Mouse (Mus musculus) thymus, adult 18-20 months (tissue): Measurements from ENCODE around the gene Nom1.

Experiments
- DNase-seq, 2 experiments: peaks; one replicate each; pipeline ENCODE4 v3.0.0; 2022; ENCODE audit warnings: mixed read lengths in 2 of 2

The Nom1 gene

DNA sequence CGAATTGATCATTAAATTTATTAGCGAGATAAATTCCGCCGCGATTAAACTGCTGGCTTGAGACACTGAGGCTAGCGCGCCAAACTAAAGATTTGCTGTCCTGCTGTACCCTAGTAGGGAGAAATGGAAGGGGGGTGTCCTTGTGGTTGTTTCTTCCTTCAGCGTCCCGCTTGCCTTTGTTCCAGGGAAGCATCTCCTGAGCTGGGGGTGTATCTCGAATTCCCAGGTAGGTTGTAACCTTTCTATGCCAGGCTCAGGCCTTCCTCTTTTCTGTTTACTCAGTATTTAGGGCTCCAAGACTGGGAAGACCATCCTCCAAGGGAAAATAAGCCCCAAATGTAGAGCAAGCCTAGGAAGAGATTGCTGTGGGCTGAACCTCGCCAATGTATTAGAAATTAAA is 36.9 kb downstream of the Nom1 start:
- no peak for DNase-seq

DNA sequence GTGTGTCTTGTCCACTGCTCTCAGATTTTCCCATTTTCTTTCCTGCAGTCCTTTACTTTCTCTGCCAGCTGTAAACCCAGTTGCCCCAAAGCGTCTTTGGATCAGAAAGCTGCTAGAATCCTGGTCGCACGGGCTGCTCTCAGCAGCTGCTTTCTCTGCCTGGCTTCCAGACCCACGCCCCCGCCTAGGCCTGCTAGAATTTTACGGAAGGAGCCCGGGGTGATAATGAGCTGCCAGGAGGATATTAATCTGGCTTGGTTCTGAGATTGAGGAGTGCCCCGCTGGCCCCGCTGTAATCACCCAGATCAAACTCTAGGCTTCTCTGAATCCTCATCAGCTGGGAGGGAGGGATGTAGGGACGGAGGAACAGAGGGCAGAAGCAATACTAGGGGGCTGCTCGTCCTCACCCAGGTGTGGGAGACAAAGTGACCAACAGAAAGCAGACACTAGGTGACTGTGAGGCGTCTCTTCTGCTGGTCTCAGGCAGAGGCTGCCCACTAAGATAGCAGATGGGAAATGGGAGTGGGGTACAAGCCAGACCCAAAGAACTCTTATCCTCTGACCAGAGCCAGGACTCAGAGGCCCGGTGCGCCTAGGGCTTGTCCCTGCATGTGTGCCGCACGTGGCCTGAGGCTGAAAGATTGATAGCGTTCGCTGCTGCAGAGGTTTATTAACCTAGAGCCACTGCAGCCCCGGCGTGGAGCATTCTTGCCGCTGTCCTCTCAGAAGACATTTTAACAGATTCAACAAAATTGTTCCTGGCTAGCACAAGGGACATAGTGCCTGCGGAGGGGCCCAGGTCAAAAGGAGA is 37.6 kb downstream of the Nom1 start:
- no peak for DNase-seq

DNA sequence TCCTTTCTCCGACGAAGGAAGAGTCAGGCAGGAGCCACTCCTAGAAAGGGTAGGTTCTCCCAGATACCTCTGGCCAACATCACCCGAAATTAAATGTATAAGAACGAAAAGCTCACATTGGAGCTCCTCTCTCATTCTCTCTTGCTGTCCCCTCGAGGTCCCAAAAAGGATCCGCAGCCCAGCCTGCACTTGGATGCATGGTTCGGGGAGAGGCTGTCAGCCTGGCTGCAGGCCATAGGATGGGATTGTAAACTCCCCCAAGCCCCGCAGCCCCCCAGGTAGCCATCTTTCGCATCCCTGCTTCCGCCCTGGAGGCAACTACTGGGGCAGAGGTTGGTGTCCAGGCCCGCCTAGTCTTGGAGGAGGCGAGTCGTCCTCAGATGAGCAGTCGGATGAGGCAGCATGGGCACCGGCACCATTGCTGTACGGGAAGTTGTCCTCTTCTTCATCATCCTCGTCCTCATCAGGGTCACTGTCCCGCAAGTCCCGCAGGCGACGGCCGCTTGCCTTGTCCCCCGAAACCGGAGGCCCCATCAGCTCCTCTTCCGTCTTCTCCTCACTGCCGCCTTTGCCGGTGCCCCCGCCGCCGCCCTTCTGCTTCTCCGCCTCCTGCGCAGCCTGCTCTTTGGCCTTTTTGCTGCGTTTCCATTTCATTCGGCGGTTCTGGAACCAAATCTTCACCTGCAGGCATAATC is 39.2 kb downstream of the Nom1 start:
- no peak for DNase-seq

DNA sequence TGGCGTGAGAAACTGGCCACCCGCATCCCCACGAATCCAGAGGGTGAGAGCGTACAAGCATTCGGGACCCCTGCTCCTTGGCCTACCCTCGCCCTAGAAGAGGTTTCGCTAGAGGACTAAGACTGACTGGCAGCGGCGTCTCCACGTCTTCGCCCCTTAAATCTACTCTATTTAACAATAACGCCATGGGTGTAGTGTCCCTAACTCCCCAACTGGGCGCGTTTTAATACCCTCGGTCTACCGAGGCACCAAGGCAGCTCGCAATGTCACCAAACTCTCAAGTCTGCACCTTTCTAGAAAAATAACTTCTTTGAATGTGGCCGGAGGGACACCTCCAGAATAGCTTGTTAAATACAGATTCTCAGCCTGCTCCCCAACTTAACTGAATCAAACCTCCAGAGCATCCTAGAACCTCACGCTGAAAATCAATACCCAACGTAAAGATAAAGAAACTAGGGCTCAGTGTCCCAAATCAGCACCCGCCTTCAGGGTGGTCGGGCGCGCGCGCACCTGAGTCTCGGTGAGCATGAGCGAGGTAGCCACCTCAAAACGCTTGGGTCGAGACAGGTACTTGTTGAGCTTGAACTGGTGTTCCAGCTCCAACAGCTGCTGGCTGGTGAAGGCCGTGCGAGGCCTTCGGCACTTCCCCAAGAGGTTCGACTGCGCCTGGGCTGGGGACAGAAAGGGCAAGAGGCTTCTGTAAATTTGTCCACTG is 39.9 kb downstream of the Nom1 start:
- DNase-seq = no peak

DNA sequence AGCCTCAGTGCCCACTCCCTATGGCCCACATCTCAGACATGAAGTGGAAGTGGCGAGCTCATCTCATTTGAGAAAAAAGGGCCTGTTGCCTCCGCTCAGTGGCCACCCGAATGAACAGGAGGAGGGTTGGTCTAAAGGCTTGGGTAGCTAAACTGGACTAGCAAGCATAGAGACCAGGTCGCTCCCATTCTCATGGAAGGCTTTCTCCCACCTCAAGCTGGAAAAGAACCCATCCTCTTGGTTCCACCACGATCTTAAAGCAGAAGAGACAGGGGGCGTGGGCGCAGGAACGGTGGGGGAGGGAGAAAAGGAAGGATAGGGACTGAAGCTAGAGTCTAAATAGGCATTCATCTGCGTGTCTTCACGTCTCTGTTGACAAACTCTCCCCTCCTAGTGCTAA is 40.6 kb downstream of the Nom1 start:
- DNase-seq = no peak

DNA sequence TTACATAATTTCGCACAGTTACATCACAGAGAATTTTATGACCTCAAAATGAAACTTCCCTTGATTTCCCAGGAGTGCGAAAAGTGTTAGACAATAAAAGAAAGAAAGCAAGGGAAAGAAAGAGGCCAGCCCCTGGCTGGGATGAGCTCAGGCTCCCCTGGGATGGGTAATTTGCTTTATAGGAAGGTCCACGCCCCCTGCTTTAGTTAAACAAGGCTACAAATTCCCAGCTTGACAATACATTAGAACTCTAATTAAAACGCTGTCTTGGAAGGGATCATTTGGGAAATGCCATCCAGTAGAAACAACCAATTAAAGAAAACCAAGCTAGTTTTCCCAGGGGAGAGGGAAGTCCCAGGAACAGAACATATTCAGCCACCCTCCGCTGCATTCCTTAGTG is 41.1 kb downstream of the Nom1 start:
- no peak for DNase-seq

DNA sequence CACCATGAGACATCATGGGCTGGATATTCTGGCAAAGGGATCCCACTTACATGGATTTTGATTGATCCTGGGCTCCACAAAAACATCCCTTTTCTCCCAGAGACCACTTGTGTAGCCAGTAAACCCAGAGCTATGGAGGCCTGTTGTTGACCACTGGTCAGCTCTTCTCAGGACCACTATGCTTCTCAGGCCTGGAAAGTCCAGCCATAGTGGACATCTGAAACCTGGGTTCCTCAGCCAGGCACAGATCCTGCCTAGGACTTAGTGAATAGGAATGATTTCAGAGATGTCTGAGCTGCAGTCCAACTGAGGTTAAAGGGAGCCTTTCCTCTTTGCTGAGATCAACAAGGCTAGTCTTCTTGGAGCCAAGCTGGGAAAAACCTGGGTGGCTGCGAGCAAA is 41.6 kb downstream of the Nom1 start:
- DNase-seq = no peak

DNA sequence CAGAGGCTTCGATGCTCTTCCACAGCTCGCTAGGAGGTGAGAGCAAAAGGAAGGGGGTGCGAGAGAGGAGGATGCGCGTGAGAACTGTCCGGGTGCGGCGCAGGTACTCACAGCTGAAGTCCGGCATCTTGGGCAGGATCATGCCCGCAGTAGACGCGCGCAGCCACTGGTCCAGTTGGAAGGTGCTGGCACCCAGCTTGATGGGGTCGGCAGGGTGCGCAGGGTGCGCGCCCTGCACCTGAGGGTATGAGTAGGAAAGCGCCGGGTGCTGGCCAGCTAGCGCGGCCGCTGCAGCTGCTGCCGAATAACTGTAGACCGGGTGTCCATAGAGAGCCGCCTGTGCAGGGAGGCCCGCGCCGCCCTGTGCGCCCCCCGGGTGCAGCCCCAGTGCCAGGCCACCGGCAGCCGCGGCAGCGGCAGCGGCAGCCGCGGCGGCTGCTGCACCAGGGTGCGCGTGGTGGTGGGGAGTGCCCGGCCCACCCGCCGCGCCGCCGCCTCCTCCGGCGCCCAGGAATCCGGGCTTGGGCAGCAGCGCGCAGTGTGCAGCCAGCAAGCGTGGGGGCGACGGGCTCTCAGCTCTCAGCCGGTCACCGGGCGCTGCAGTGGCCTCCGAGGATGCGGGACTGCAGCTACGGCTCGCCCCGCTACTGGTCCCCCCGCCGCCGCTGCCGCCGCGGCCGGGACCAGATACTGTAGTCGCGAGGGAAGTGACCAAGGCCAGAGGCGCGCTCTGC is 43.2 kb downstream of the Nom1 start:
- DNase-seq = no peak

DNA sequence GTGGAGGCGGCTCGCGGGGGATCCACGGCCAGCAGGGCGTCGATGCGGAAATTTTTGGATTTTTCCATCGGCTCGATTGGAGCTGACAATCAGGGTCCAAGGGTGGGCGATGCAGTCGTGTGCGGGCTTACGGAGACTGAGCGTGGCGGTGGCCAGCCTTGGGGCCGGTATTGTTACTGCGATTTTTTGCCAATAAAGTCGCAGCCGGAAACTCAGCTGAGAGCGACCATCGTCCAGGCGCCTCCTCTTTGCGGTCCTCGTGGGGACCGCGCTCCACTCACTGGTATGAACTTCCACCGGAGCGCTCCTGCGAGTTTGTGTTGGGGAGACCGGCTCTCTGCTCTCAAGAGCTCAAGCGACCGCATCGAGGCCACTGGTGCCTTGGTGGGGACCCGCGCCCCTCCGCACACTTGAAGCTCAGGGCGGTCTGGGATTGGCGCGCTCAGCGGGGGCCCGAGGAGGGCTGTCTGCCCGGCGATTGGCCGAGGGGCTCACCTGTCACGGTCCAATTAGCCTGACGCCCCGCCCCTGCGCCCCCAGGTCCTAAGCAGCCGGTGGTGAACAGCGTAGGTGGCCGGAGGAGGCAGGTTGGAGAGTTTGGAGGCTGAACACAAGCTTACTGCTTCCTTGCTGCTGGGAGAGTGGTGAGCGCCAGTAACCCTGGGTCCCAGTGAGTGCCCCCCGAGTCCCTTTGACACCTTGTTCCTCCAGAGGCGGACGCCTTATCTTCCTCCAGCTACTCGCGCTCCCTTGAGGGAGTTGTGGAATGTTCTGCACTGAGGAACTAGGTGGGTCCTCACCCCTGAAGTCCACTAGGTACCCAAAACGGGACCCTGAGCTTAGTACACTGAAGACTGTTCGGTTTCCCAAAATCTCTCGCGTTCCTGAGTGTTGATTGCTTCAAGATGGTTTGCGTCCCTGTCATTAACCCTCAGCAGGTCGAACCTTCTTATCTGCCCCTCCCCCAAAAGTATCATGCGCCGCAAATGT is 44.0 kb downstream of the Nom1 start, which contains the start of gene Mnx1:
Gene Mnx1, minus strand, starts transcription at position 263 of the 990 bp plus-strand sequence.
- no peak for DNase-seq

DNA sequence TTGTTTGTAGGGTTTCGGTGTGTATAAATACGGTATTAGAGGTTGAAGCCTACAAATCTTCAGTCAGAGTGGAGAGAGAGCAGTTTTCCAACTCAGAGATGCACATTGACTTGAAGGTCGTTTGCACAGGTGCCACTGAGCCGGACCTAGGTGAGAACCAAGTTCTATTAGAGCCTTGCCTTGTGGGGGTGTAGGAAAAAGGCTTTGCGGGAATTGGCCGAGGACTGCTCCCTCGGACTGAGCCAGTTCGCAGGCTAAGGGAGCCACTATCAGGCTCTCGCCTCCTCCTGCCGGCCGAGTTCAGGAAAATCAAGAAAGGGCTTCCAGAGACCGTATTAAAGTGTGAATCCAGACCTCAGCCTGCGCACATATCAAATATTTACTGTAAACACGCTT is 44.7 kb downstream of the Nom1 start:
- DNase-seq = no peak

DNA sequence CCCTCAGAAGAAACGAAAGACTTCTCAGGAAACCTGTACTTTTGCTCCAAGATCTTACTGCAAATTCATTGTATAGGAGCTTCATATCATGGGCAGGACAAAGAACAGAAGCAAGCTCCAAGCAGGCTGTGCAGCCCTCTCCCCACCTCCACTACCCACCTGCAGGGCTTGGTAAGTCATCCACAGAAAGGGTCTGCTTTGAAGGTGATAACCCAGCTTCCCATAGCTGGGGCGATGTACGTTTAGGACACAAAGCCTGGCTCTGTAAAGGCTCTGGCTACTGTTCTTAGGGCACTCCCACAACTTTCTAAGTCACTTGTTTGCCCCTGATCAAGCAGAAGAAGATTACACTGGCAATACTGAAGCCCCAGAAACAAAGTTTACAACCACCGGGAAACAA is 49.3 kb downstream of the Nom1 start:
- DNase-seq = no peak

DNA sequence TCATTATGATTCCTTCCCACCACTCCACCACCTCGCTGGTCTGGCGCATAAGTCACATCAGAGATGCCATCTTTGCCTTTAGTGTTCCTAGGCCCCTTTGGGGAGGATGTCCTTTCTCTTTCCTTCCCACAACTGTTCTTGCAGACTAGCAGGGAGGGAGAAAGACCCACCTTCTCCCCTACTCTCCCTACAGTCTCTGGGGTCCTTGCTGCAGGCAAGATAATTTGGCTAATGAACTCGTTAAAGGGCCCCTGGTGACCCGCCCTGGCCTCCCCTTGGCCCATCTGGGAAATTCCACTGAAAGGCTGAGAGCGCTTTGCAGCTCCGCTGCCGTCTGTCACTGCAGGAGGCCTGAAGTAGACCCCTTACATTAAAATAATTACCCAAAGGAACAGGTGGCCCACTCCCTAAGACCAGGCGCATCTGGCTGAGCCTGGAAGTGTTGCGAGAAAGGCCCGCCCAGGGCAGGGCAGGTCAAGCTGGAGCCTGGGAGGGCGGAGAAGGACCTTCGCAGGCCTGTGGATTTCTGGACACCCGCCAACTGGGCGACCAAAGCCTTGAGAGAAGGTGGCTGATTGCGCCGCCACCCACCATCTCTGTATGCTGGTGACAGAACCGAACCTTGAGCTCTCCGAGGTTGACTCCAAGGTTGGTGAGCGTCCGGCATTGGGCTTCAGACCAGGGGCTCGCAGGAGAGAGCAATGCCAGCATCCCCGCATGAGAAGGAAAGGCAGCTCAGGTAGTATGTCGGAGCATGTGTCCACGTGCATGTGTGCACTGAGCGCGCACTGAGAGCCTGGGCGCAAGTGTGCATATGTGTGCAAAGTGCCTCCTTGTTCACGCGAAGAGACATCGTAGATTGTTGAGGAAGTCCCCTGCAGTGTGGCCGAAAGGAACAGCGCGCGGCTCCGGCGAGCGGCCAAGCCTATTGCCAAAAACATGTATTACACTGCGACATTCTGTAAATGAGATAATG is 50.8 kb downstream of the Nom1 start:
- no peak for DNase-seq

DNA sequence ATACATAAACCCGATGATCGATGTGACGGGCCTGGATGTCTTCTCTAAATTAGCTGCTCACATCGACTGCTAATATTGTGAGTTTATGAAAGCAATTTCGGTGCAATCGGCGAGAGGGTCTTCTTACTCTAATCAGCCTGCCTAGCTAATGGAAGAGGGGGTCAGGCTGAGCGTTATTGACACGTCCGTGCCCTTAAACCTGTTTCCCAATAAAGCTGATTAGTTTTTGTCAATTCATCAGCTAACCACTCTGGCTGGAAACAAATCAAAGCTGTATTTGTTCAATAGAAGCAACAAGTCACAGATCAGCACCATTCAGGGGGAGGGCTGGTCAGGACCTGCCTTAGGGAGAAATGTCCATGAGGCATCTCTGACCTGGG is 51.5 kb downstream of the Nom1 start:
- no peak for DNase-seq

DNA sequence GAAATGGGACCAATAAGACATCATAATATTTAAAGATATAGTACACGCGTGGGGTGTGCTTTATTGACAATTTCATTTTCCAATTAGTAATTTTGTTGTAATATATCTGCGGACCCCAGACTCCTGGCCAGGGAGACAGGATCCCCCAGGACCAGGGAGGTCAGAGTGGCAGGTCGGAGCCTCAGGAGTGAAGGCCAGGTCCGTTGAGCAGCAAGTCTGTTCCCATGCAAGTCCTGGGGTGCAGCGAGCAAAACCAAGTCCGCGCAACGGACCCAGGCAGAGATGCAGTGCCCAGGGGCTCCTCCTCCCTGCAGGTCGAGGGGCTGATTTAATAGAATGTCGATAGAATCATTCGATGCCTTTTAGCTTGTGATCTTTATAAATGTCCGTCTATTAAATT is 52.9 kb downstream of the Nom1 start:
- no peak for DNase-seq

DNA sequence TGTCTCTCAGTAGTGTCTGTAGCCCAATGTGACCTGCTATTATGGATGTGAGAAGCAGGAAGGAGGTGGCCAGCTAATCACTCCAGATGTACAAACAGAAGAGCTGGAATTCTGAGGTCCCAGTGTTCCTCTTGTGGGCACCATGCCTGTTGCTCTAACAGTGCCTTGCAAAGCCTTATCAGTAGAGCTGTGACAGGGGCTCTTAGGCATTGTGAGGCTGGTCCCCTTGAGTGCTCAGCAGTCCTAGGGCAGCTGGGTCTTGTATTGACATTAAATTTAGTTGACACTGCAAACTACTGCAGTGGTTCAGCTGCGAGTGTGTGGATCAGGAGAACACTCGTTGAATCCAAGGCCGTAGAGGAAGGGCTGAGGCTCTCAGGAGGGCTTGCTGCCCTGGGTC is 72.5 kb downstream of the Nom1 start:
- no peak for DNase-seq
